Mouse (Mus musculus) retina, postnatal 1 day (tissue): ENCODE results near the gene AC140267.1.

ENCODE experiments used
- DNase-seq: peaks from one replicate; pipeline ENCODE4 v3.0.0-alpha.2; 2012

Gene AC140267.1

DNA sequence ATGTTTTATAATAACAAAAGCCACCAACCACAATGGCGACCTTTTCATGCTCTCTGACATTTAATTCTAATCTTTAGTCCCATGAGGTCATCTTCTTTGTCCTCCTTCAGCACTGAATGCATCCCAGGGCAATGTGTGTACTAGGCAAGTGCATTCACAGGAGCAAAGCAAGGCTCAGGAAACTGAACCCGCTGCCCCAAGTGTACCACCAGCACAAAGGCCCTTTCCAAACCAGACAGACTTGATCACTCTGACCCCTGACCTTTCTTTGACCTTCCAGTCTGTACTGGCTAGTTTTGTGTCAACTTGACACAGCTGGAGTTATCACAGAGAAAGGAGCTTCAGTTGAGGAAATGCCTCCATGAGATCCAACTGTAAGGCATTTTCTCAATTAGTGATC, 3.3 kb upstream of the AC140267.1 start:
- DNase-seq = peak; percentile 1

DNA sequence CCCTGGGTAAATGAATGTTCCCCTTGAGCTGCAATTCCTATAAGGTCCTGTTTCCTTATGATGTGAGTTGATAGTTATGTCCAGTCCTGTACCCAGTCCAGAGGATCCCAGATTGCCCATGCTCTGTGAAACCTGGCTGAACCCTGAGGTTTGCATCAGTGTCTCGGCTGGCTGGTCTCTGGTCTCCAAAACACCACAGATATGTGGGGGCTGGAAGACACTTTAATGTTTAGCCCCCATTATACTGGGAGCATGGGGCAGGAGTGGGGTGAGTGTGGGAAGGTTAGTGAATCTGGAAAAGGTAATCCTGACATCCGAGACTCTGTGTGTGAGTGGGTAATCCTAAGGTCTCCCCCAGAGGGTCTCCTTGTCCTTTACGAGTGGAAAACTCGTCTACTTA, 2.6 kb upstream of the AC140267.1 start:
- no peak for DNase-seq

DNA sequence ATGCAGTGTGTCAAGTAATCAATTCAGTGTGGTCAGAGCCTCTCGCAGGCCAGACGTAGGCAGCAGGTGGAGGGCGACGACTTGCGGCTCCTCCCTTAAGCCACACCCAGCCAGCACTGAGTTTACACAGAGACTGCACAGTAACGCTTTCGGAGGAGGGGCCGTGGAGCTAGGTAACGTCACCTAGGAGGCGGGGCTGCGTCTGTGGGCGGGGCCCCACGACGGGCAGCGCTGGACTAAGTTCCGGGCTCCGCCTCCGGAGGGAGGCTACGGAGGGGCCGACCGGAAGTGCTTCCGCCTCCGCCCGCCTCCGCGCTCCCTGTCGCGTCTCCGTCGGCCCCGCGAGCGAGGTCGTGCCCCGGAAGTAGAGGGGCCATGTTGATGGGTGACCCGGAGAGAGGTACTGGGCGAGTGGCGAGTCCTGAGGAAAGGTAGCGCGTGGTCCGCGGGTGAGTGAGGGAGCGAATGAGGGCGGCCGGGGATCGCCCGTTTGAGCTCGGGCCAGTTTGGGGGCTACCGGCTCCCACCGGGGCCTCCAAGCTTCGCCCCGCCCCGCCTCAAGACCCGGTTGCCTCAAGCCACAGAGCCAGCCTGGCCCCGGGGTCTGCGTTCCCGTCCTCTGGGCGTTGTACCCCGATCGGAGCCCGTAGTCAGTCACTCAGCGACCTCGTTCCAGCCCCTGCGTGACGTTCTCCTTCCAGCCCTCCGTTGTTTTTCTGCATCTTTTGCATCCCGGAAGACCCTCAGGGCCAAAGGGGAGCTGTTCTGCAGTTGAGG, 1.7 kb upstream of the AC140267.1 start, which contains the start of gene Mief1:
Mief1 (plus strand) TSS at position 286 of the 777 bp plus-strand sequence.
- peak; percentile 98 for DNase-seq

DNA sequence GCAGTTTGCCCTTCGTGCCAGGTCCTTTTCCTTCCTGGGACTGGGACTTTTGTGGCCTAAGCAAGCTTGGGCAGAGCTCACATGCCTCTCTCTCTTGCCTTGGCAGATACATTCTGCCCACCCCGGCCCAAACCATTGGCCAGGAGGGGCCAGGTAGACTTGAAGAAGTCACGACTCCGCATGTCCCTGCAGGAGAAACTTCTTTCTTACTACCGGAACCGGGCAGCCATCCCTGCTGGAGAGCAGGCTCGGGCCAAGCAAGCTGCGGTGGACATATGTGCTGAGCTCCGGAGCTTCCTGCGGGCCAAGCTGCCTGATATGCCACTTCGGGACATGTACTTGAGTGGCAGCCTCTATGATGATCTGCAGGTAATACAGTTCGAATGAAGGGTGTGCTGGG, 12.5 kb downstream of the AC140267.1 start:
- DNase-seq = no peak

DNA sequence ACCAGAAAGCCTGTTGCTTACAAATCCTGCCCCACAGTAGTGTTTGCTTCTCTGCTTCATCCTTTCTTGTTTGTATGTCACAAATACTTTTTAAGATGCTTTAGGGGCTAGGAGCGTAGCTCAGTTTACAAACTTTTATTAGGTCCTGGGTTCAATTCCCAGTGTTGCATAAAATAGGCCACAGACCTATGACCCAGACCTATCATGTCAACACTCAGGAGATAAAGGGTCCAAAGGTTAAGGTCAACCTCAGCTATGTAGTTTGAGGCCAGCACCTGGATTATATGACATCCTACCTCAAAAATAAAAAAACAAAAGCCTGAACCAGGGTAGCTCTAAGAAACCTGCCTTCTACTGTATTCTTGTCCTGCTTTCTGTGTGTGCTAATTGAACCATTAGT, 13.0 kb downstream of the AC140267.1 start:
- no peak for DNase-seq

DNA sequence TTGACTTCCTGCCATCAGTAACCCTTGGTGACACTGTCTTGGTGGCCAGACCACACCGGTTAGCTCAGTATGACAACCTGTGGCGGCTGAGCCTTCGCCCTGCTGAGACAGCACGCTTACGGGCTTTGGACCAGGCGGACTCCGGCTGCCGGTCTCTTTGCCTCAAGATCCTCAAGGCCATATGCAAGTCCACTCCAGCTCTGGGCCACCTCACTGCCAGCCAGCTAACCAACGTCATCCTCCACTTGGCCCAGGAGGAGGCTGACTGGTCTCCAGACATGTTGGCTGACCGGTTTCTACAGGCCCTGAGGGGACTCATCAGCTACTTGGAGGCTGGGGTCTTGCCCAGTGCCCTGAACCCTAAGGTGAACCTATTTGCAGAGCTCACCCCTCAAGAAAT, 14.0 kb downstream of the AC140267.1 start:
- DNase-seq = no peak

DNA sequence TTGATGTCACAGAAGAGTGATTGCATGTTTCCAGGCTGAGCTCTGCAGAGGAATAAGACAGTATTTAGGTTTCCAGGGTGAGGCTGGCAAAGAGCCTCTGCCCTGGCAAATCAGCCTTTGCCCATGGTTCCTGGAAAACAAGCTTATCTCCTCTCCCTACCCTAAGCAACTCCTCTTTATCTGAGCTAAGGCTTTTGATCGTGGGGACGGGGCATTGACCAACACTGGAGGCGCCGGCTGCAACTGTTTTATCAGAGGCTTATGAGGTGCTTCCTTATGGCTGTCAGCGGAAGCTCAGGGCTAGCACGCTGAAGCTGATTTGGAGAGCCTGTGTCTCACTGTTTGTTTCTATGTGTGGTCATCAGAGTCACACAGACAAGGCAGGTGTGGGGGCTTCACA, 15.0 kb downstream of the AC140267.1 start:
- DNase-seq = no peak

DNA sequence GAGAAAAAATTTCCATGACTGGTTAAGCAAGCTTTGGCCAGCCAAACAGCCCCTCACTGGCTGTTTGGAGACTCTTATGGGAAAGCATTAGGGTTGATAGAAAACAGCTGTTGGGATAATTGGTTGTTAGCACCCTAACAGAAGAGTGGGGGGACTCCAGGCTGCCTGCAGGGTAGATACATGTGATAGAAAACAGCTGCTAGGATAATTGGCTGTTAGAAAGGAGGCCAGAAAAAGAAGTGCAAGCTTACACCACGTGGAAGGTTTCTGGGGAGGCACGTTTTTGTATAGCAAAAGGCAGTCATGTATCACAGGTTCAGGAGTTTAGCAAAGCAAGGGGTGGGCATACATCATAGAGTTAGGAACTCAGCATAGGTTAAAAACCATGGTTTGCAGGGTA, 17.9 kb downstream of the AC140267.1 start:
- DNase-seq = peak; percentile 32

DNA sequence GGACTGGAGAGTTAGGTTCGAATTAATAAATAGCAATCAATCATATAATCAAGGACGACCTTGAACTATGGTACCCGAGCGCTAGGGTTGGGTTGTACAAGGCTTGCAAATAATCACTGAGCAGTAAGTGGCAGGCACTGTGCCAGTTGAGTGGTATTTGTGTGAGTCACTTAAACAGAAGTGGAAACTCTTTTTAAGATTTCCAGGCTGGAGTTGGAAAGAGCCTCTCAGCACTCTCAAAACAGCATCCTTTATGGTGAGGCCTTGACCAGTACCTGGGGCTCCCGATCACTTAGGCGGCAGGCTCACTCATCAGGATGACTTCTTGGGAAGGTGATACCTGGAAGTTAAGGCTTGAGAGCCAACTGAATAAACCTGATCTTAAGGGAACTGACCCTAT, 18.6 kb downstream of the AC140267.1 start:
- DNase-seq = no peak

DNA sequence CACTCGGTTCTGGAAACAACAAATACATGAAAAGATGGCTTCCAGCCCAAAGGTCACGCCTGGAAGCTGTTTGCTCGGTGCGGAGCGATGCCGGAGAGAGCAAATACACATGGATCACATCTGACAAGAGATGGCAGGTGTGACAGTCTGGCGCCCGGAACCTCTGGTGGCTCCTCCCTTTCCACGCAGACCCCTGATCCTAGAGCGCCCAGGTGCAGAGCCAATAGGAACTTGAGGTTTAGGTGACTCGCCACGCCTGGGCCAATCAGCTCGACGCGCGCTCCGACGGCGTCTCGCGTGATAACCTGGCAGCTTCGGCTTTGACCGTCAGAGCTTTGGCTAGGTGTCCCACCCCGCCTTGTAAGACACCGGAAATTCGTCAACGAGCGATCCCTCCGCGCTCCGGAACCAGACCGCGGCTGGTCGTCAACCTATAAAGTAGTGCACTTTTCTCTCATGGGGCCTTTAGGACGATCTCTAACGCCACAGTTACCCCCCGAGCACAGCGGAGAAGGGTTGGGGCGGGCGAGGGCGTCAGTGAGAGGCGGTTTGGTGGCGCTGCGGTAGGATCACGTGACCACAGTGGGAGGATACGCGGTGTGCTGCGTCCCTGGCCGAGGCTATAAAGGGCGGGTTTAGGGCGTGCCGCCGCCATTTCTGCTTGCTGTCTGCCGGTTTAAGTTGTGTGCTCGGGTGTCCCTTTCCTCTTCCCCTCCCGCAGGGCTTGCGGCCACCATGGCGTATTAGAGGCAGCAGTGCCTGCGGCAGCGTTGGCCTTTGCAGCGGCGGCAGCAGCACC, 19.4 kb downstream of the AC140267.1 start, which contains the start of gene Atf4:
Atf4 (plus strand) TSS at position 338 of the 799 bp plus-strand sequence.
- DNase-seq = peak; percentile 100

DNA sequence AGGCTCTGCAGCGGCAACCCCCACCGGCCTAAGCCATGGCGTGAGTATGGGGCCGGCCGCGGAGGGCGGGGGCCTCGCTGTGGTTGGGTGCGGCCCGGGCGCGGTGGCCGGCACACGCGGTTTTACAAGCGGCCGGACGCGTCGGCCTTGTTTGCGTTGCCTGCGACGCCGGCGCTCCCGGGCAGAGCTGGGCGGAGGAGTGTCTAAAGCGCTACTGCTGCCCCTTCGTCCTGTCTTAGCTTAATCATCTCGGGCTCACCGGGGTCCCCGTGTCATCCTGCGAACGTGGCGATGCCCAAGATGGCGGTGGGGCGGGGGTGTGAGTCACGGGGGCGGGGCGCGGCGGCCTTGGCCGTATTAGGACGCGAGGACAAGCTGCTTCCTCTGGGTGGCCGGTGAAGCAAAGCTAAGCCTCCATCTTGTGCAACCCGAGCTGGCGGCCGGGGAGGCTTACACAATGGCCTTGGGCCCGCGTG, 20.0 kb downstream of the AC140267.1 start:
- peak; percentile 93 for DNase-seq

DNA sequence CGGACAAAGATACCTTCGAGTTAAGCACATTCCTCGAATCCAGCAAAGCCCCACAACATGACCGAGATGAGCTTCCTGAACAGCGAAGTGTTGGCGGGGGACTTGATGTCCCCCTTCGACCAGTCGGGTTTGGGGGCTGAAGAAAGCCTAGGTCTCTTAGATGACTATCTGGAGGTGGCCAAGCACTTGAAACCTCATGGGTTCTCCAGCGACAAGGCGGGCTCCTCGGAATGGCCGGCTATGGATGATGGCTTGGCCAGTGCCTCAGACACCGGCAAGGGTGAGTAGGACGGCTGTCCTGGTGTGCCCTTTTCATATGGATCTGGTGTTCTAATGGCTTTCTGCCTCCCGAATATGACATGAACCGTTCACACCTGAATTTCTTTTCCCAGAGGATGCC, 20.6 kb downstream of the AC140267.1 start:
- no peak for DNase-seq

DNA sequence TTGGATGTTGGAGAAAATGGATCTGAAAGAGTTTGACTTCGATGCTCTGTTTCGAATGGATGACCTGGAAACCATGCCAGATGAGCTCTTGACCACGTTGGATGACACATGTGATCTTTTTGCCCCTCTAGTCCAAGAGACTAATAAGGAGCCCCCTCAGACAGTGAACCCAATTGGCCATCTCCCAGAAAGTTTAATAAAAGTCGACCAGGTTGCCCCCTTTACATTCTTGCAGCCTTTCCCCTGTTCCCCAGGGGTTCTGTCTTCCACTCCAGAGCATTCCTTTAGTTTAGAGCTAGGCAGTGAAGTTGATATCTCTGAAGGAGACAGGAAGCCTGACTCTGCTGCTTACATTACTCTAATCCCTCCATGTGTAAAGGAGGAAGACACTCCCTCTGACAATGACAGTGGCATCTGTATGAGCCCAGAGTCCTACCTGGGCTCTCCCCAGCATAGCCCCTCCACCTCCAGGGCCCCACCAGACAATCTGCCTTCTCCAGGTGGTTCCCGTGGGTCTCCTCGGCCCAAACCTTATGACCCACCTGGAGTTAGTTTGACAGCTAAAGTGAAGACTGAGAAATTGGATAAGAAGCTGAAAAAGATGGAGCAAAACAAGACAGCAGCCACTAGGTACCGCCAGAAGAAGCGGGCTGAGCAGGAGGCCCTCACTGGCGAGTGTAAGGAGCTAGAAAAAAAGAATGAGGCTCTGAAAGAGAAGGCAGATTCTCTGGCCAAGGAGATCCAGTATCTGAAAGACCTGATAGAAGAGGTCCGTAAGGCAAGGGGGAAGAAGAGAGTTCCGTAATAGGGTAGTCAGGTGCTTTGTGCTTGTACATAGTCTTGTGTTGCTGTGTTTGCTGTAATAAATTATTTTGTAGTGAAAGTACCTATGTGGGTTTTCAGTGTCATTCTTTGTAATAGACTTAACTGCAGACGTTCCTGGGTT, 21.3 kb downstream of the AC140267.1 start:
- no peak for DNase-seq

DNA sequence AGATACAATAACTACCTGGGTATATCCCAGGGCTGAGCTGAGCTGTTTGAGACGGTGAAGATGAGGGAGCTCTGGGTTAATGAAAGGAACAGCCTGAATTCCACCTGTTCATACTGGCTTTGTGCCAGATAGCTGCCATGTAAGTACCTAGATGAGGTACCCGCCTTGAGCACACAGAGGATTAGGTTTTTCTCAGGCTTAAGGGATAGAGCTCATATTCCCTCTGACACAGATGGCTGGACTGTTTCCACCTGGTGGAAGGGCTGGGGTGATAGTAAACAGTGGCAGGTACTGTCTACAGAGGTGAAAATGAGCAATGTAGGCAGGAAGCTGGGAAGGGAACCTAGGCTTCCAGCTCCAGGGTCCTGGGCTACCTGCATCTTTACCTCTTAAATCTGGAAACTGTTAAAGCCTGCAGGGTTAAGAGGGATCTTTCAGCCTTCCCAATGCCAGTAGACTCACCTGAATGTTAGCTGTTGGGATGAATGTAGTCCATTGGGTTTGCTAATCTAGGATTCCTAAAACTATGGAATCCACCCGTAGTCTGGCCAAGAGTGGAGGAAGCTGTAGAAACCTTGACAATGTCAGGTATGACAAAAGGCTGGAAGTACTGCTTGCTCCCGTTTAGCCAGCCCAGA, 22.1 kb downstream of the AC140267.1 start:
- peak; percentile 76 for DNase-seq

DNA sequence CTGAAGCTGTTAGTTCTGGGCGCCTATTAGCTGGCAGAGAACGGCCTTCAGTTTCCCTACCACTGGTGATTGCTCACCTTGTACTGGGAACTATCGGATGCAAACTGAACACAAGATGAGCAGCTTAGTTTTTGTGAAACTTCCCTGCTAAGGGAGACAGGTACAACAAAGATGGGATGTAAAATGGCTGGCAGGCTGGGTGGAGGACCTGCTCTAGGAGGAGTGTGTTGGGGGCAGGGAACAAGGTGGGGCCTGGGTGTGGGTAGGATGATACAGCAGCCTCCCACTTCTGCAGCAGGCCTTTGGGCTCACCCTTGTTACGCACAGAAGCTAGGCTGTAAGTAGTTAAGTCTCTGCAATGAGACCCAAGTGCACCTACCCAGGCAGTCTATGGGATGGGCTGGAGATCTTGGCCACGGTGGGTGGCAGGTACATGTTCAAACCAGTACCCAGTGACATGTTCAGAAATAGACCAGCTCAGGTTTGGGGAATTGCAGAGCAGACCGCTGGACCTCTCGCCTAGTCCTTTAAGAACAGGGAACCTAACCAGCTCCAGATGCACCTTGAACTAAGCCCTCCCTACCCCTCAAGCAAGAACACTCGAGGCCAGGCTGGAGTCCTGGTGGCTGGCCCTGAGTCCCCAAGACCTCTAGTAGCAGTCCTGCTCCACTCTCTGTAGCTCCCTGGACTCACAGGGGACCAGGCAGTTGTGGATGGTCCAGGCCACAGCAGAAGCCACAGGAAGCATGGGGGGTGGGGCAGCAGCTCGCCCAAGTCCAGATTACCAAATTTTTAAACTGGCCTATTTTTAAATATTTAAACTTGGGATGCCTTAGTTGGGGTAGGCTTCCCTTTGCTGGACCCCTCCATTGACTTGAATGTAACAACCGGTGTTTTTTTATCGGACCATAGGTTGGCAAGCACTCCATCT, 22.9 kb downstream of the AC140267.1 start:
- peak; percentile 26 for DNase-seq

DNA sequence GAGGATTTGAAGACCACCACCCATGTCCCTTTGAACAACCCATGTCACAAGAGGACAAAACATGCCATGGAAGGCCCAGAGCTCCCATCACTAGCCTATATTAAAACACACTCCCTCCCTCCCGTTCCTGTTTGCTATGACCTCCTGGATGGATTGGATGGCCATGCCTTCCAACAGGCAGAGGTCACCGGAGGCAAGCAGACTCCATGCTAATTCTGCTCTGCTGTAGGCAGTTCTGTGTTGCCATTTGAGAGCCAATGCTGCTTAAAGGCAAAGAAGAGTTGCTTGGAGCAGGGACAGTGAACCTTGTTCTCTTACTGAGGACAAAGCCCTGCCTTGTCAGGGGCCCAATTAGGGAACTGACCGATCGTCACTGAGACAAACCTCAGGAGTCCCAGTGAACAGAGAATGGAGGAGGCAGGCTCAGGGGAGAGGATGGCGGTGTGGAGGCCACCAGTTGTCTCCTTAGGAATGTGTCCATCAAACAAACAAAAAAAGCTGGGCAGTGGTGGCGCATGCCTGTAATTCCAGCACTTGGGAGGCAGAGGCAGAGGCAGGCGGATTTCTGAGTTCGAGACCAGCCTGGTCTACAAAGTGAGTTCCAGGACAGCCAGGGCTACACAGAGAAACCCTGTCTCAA, 23.9 kb downstream of the AC140267.1 start:
- peak; percentile 32 for DNase-seq

DNA sequence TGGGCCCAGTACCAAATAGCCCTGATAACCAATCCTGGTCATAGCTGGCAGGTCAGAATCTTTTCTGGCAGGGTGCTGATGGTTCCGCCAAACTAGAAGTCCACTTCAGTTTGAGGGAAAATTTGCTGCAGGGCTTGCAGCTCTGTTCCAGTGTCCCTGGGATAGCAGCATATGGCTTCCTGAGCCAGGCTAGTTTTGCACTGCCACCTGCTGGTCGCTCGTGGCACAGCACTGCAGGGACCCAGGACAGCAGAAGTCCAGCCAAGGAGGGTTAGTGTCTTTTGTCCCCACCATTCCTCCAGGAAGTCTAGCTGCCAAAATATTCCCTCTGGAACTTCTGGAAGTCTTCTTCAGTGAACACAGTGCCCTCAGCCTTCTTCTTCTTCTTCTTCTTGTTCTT, 25.0 kb downstream of the AC140267.1 start:
- DNase-seq = peak; percentile 88

DNA sequence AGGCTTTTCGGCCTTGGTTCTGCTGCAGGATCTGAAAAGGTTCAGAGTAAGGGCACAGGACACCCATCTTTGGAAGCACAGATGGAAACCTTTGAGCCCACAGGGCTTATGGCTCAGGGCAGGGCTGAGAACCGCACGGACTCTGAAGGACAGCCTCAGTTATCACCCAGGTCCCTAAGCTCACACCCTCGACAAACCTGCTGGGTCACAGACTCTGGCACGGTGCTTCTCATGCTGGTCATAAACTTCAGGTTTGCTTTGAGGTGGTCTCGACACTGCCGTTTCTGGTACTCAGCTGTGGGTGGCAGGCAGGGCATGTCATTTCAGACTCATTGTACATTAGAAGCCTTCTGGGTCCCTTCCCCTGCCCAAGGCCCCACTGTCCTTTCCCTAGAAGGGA, 25.5 kb downstream of the AC140267.1 start:
- DNase-seq = no peak

DNA sequence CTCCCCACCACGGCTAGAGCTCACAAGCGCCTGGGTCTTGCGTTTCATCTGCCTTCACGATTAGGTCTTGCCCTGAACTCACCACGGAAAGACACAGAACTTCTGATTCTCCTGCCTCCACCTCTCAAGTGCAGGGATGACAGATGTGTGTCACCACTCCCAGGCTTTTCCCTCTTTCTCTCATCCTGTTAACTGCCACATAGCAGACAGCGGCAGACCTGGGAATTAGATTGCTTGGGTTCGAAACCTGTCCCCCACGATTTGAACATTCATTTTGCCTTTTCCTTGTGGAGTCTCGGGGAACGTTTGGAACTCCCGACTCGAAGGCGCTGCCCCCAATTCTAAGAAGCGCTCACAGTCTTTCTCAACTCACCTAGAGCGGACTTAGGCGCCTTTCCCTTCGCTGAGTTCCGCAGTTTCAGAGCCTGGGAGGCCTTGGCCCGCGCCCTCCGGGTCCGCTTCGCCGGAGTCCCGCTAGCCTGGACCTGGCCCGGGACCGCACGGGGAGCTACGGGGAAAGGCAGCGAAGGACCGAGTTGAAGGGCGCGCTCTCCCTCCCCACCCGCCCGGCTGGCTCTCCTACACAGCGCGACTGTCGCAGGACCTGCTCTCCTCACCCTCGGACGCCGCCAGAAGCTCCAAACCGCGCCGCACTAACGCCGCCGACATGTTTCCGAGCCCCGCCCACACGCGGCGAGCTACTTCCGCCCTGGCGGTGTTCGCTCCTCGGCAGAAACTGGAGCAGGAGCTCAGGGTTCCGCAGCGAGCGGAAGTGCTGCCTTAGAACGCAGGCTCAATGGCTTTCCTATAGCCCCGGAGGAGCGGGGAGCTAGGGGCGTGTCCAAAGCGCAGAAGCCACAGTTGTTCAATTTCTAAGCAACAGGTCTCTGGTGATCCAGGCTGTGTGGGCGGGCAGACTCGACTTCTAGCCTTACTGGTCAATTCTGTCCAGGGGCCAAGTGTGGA, 28.3 kb downstream of the AC140267.1 start, which contains the start of gene Rps19bp1:
Rps19bp1 (minus strand) TSS at position 706 of the 966 bp plus-strand sequence.
- peak; percentile 96 for DNase-seq
